Mouse (Mus musculus) testis, adult 2 months (tissue): ENCODE results near the gene Itgb2l.

ENCODE experiments used
- CTCF ChIP-seq: fragments of 200-500 bp; IDR thresholded peaks from 2 replicates; pipeline ENCODE4 v1.5.1; 2012; ENCODE audit warnings: low read depth, mild to moderate bottlenecking, inconsistent platforms, low read length, moderate library complexity; ENCODE audit not compliant: control insufficient read depth, insufficient read depth, insufficient replicate concordance
- POLR2A ChIP-seq: fragments of 200-500 bp; IDR thresholded peaks from 2 replicates; pipeline ENCODE4 v1.6.1; 2012; ENCODE audit warnings: low read depth, mild to moderate bottlenecking, inconsistent platforms, low read length, moderate library complexity; ENCODE audit not compliant: control insufficient read depth

GRCm38 (mm10) chr16:96443468-96443867 lies at the start of gene Itgb2l:
- TF ChIP-seq CTCF: no peak
- TF ChIP-seq POLR2A: no peak
